In the genomic region with DNA sequence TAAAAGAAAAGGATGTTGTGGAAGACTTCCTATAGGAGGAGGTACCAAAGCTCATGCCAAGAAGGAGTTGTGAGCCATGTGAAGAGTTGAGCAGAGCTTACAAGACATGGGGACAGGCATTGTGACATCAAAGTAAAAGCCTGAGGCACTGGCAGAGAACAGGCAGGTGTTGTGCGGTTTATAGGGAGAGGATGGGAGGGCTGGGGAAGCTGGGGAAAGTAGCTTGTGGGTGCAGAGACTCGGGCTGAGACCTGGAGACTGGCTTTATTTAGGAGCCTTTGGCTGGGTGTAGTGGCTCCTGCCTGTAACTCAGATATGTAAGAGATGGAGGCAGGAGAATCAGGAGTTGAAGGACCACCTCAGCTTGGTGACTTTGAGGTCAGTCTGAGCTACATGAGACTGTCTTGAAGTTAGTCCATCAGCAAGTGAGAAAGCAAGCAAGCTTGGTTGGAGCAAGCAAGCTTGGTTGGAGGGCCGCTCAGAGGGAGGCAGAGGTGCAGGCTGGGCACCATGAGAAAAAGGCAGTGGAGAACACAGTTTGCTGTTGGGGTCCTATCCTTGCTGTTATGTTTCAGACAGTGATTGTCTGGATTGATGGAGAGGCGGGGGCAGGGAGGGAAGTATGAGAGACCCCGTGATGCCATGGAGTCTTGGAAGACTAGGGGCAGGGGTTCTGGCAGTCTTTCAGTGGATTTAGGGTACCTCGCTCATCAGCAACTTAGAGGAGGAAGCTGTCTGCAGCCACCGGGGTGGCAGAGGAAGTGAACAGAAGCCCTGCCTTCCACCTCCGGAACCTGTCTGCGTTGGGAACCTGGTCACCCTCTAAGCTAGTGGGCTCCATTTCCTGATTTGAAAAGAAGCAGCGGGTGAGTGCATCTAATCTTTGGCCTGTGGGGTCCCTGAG, we compare ENCODE assay signal across 11 mouse cellular contexts. TPM values are rescaled to one million over a fixed set of nuclear protein-coding genes. Genes with fewer than 3 reads are reported as not detected.
DNase-seq lines count a peak whose midpoint lies in the region; TF ChIP-seq lines count a peak whose summit lies in the region.
"Had no signal": no experiment of that assay in that cellular context is flagged by ENCODE, and none has a peak within 500 bp of the region (broad histone marks: within the 10 kb centered on the region; RNA-seq: fewer than 3 reads in every experiment).

TSS of gene Parvg (plus strand) at position 61 of the 904 bp plus-strand sequence.

- peaks cover 10% of the 10 kb centered on the region; the same call in 1 of the 2 replicates for H3K79me2 ChIP-seq in macrophage (ENCODE audit: inconsistent target)

- intact Hi-C loops in left cerebral cortex, postnatal 4 days (cut with DNase I): no loop called here

- peaks cover 27% of the 10 kb centered on the region for H3K36me3 ChIP-seq in macrophage (ENCODE audit: inconsistent target)
- H3K36me3 ChIP-seq in kidney, adult 2 months (ENCODE audit: control insufficient read depth, insufficient read depth, low read length): no peaks in the 10 kb centered on the region
- H3K36me3 ChIP-seq: stomach, embryonic 15.5 days had no signal

- H3K4me1 ChIP-seq in cortical plate, adult 2 months (ENCODE audit: control insufficient read depth, insufficient read depth, low read length): no peaks in the 10 kb centered on the region
- no peaks in the 10 kb centered on the region for H3K4me1 ChIP-seq in kidney, adult 2 months (ENCODE audit: control insufficient read depth, insufficient read depth, low read length)
- H3K4me1 ChIP-seq: stomach, embryonic 15.5 days had no signal

- no peak within 1 kb of the TSS for H3K4me3 ChIP-seq in cortical plate, adult 2 months (ENCODE audit: insufficient read depth, low read length)
- H3K4me3 ChIP-seq in macrophage (ENCODE audit: inconsistent target): peak within 1 kb of the TSS; percentile 82
- no peak within 1 kb of the TSS for H3K4me3 ChIP-seq in kidney, adult 2 months (ENCODE audit: insufficient read depth, low read depth, low read length)
- H3K4me3 ChIP-seq: stomach, embryonic 15.5 days had no signal

- whole genome bisulfite sequencing in macrophage (ENCODE audit: missing documents): 21% methylated on average over 10 of the region's 10 CpGs
- WGBS in kidney, adult 2 months: 76% methylated on average over 10 of the region's 10 CpGs

- DNase-seq in left cerebral cortex, adult 18-20 months (ENCODE audit: low spot score in 2 of 2): no peak
- no peak for DNase-seq in left cerebral cortex, postnatal 4 days
- DNase-seq in thymus, postnatal 0 days (ENCODE audit: low spot score): peak; percentile 70
- no peak for DNase-seq in ovary, adult 18-20 months (ENCODE audit: low spot score)
- no peak for DNase-seq in kidney, adult 2 months
- DNase-seq in cerebellum, postnatal 36 days: no peak
- DNase-seq: cerebellum, adult 11 months; heart, postnatal 36 days had no signal

- TF ChIP-seq POLR2A in cortical plate, adult 2 months (IDR thresholded peaks at IDR 0.05; ENCODE audit: extremely low read depth, insufficient read depth, low read length): no peak
- no peak for TF ChIP-seq POLR2A in kidney, adult 2 months (IDR thresholded peaks at IDR 0.05; ENCODE audit: low read depth, low read length)

- no peak for TF ChIP-seq CTCF in cortical plate, adult 2 months (IDR thresholded peaks at IDR 0.05; ENCODE audit: extremely low read depth, insufficient read depth, low read length)
- TF ChIP-seq CTCF in kidney, adult 2 months (conservative IDR thresholded peaks at IDR 0.05; ENCODE audit: insufficient read depth, insufficient read length, low read depth, low read length): no peak

- H3K27me3 ChIP-seq in kidney, adult 2 months (replicated peaks; ENCODE audit: control insufficient read depth, insufficient read depth, low read length): no peaks in the 10 kb centered on the region
- H3K27me3 ChIP-seq: stomach, embryonic 15.5 days had no signal

- peak within 1 kb of the TSS; percentile 36; the same call in 1 of the 2 replicates for H3K27ac ChIP-seq in cortical plate, adult 2 months (ENCODE audit: insufficient read depth, low read length)
- peak within 1 kb of the TSS; percentile 96 for H3K27ac ChIP-seq in macrophage
- no peak within 1 kb of the TSS for H3K27ac ChIP-seq in kidney, adult 2 months (ENCODE audit: insufficient read depth, low read depth, low read length)
- H3K27ac ChIP-seq: stomach, embryonic 15.5 days had no signal

RNA-seq across cellular contexts. Expression of gene Parvg, which starts in this region (rescaled TPM):
- total RNA-seq in left cerebral cortex, adult 18-20 months (2021): 10 to 100 TPM; 12.5 to 14.9 TPM
- total RNA-seq in left cerebral cortex, postnatal 4 days (2021): 1 to 10 TPM; 2.1 to 2.7 TPM
- 5.6 and 7.1 TPM in 2 replicates for polyA plus RNA-seq in cortical plate, adult 2 months (2012; rRNA removed)
- total RNA-seq in macrophage (2018; cell fraction: chromatin; rRNA removed): 100 to 1,000 TPM in 3 of 26 experiments, 10 to 100 TPM in 23; 12.5 to 120 (median 49.7) TPM
- total RNA-seq in macrophage (2018; cell fraction: cytosol; rRNA removed): 10 to 100 TPM; 40.5 to 86.9 (median 62.3) TPM
- 10 to 100 TPM; 15.2 to 83.3 (median 47.6) TPM for total RNA-seq in macrophage (2018; cell fraction: nucleus; rRNA removed)
- polyA plus RNA-seq in macrophage (2018): 52.4 to 63.9 TPM (median 59.6 TPM) in 3 replicates
- 130 and 155 TPM in 2 replicates for polyA plus RNA-seq in thymus, postnatal 0 days (2015; fragmentation: Nextera tagmentation; extraction: Ambion mirVana)
- 1.5 and 4.5 TPM in 2 replicates for polyA plus RNA-seq in kidney, adult 2 months (2012; rRNA removed)
